Mouse (Mus musculus) C2C12 (cell line): ENCODE results near the gene Prkg1.

Experiments
- CEBPB ChIP-seq: IDR thresholded peaks from one replicate; pipeline ENCODE4 v1.6.1; 2011; ENCODE audit warnings: low read depth, mild to moderate bottlenecking, control low read depth, moderate library complexity
- CTCF ChIP-seq: IDR thresholded peaks from one replicate; pipeline ENCODE4 v1.5.1; 2011; ENCODE audit not compliant: control insufficient read depth, insufficient read depth, insufficient read length
- MAX ChIP-seq: IDR thresholded peaks from one replicate; pipeline ENCODE4 v1.6.1; 2011; ENCODE audit warnings: mild to moderate bottlenecking, control low read depth
- MYOD1 ChIP-seq: IDR thresholded peaks from one replicate; pipeline ENCODE4 v1.6.1; 2011; ENCODE audit warnings: low read depth; ENCODE audit not compliant: control insufficient read depth, insufficient read length
- USF1 ChIP-seq: IDR thresholded peaks from one replicate; pipeline ENCODE4 v1.6.1; 2011; ENCODE audit warnings: low read depth, mild to moderate bottlenecking, control low read depth, moderate library complexity

DNA sequence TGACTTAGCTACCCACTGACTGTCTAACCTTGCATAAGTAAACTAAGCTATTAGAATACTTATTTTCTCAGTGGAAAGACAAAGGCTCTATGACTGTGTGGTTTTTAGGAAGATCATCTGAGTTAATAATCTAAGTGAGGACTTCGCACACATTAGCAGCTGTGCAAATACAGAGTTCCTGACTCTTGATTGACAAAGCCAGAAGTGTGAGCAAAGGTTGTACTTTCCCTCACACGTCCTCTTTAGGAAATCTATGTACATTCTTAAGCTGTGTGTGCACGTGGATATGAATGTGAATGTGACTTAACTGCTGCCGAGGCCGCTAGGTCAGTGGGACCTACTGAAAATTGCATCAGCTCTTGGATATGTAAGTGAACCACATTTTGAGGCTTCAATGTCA is 738.0 kb downstream of the Prkg1 start:
- TF ChIP-seq MAX (no peak), CTCF (no peak), MYOD1 (peak; percentile 96), CEBPB (no peak), USF1 (no peak)
